Mouse (Mus musculus): ENCODE data around the gene Lmo7. TPM values are rescaled to one million over a fixed set of nuclear protein-coding genes. Genes with fewer than 3 reads are reported as not detected.

Gene Lmo7
- polyA plus RNA-seq, 1 experiment from 2014 or later, result 17.1 TPM

GRCm38 (mm10) chr14:101915867-101916266 lies 186.1 kb downstream of the Lmo7 start:
- no peak overlapping the region for H3K9ac ChIP-seq
- 66% methylated on average over 8 of the region's 8 CpGs for WGBS
- 0 out of 2 replicates have a peak, but pooled peaks cover 4% of the 10 kb centered on the region for H3K36me3 ChIP-seq (ENCODE audit: insufficient read depth)
- TF ChIP-seq CTCF (IDR thresholded peaks at IDR 0.05; ENCODE audit: low read depth), result no peak
- H3K4me3 ChIP-seq (ENCODE audit: low read depth, low read length), result no peak overlapping the region
- DNase-seq (peak; percentile 40), ATAC-seq (ENCODE audit: insufficient read depth) (no peak)
- no peaks in the 10 kb centered on the region for H3K27me3 ChIP-seq (ENCODE audit: insufficient read depth, low read length)
- no peak overlapping the region for H3K27ac ChIP-seq (ENCODE audit: low read depth)
- H3K4me1 ChIP-seq (ENCODE audit: insufficient read depth), result no peaks in the 10 kb centered on the region
- H3K9me3 ChIP-seq (ENCODE audit: low read depth, low read length), result no peaks in the 10 kb centered on the region
- H3K4me2 ChIP-seq, result no peak overlapping the region

GRCm38 (mm10) chr14:101918471-101918870 lies 188.7 kb downstream of the Lmo7 start:
- no peak overlapping the region for H3K27ac ChIP-seq (ENCODE audit: low read depth)
- WGBS, result 83% methylated on average over 5 of the region's 5 CpGs
- H3K4me1 ChIP-seq (ENCODE audit: insufficient read depth), result no peaks in the 10 kb centered on the region
- no peaks in the 10 kb centered on the region for H3K27me3 ChIP-seq (ENCODE audit: insufficient read depth, low read length)
- no peak overlapping the region for H3K4me3 ChIP-seq (ENCODE audit: low read depth, low read length)
- no peak for DNase-seq
- no peak overlapping the region for H3K9ac ChIP-seq
- H3K4me2 ChIP-seq, result no peak overlapping the region
- no peak for ATAC-seq (ENCODE audit: insufficient read depth)
- no peaks in the 10 kb centered on the region for H3K9me3 ChIP-seq (ENCODE audit: low read depth, low read length)
- H3K36me3 ChIP-seq (ENCODE audit: insufficient read depth), result 0 out of 2 replicates have a peak, but pooled peaks cover 4% of the 10 kb centered on the region
- no peak for TF ChIP-seq CTCF (IDR thresholded peaks at IDR 0.05; ENCODE audit: low read depth)

GRCm38 (mm10) chr14:101927646-101928244 lies 198.0 kb downstream of the Lmo7 start:
- TF ChIP-seq CTCF (IDR thresholded peaks at IDR 0.05; ENCODE audit: low read depth), result no peak
- WGBS, result 86% methylated on average over 12 of the region's 12 CpGs

GRCm38 (mm10) chr14:101930576-101931447 lies 201.1 kb downstream of the Lmo7 start:
- no peak overlapping the region for H3K4me2 ChIP-seq
- H3K4me3 ChIP-seq (ENCODE audit: low read depth, low read length), result no peak overlapping the region
- no peaks in the 10 kb centered on the region for H3K36me3 ChIP-seq (ENCODE audit: insufficient read depth)
- H3K4me1 ChIP-seq (ENCODE audit: insufficient read depth), result no peaks in the 10 kb centered on the region
- DNase-seq (no peak), ATAC-seq (ENCODE audit: insufficient read depth) (no peak)
- no peak overlapping the region for H3K27ac ChIP-seq (ENCODE audit: low read depth)
- no peak for TF ChIP-seq CTCF (IDR thresholded peaks at IDR 0.05; ENCODE audit: low read depth)
- H3K27me3 ChIP-seq (ENCODE audit: insufficient read depth, low read length), result no peaks in the 10 kb centered on the region
- H3K9ac ChIP-seq, result no peak overlapping the region
- WGBS, result 91% methylated on average over 25 of the region's 25 CpGs
- H3K9me3 ChIP-seq (ENCODE audit: low read depth, low read length), result no peaks in the 10 kb centered on the region

More at GRCm38 (mm10) chr14:101927646-101928244, 198.0 kb downstream of the Lmo7 start:
- H3K4me2 ChIP-seq, result no peak overlapping the region
- H3K27ac ChIP-seq (ENCODE audit: low read depth), result no peak overlapping the region
- H3K4me3 ChIP-seq (ENCODE audit: low read depth, low read length), result no peak overlapping the region
- H3K4me1 ChIP-seq (ENCODE audit: insufficient read depth), result no peaks in the 10 kb centered on the region
- no peak for ATAC-seq (ENCODE audit: insufficient read depth)
- H3K9me3 ChIP-seq (ENCODE audit: low read depth, low read length), result no peaks in the 10 kb centered on the region
- no peak for DNase-seq
- no peak overlapping the region for H3K9ac ChIP-seq
- no peaks in the 10 kb centered on the region for H3K36me3 ChIP-seq (ENCODE audit: insufficient read depth)
- no peaks in the 10 kb centered on the region for H3K27me3 ChIP-seq (ENCODE audit: insufficient read depth, low read length)

GRCm38 (mm10) chr14:101931448-101931750 lies 201.6 kb downstream of the Lmo7 start:
- no peak overlapping the region for H3K4me2 ChIP-seq
- H3K4me3 ChIP-seq (ENCODE audit: low read depth, low read length), result no peak overlapping the region
- no peak for DNase-seq
- 86% methylated on average over 4 of the region's 4 CpGs for WGBS
- no peaks in the 10 kb centered on the region for H3K9me3 ChIP-seq (ENCODE audit: low read depth, low read length)
- no peak for TF ChIP-seq CTCF (IDR thresholded peaks at IDR 0.05; ENCODE audit: low read depth)
- H3K27ac ChIP-seq (ENCODE audit: low read depth), result no peak overlapping the region
- no peaks in the 10 kb centered on the region for H3K36me3 ChIP-seq (ENCODE audit: insufficient read depth)
- no peaks in the 10 kb centered on the region for H3K27me3 ChIP-seq (ENCODE audit: insufficient read depth, low read length)
- no peak overlapping the region for H3K9ac ChIP-seq
- no peak for ATAC-seq (ENCODE audit: insufficient read depth)
- H3K4me1 ChIP-seq (ENCODE audit: insufficient read depth), result no peaks in the 10 kb centered on the region

GRCm38 (mm10) chr14:101933551-101933950 lies 203.8 kb downstream of the Lmo7 start:
- WGBS, result 79% methylated on average over 9 of the region's 9 CpGs
- H3K27me3 ChIP-seq (ENCODE audit: insufficient read depth, low read length), result no peaks in the 10 kb centered on the region
- DNase-seq (no peak), ATAC-seq (ENCODE audit: insufficient read depth) (no peak)
- H3K36me3 ChIP-seq (ENCODE audit: insufficient read depth), result no peaks in the 10 kb centered on the region
- H3K27ac ChIP-seq (ENCODE audit: low read depth), result no peak overlapping the region
- TF ChIP-seq CTCF (IDR thresholded peaks at IDR 0.05; ENCODE audit: low read depth), result no peak
- H3K9ac ChIP-seq, result no peak overlapping the region
- H3K4me1 ChIP-seq (ENCODE audit: insufficient read depth), result no peaks in the 10 kb centered on the region
- H3K4me2 ChIP-seq, result no peak overlapping the region
- no peak overlapping the region for H3K4me3 ChIP-seq (ENCODE audit: low read depth, low read length)
- no peaks in the 10 kb centered on the region for H3K9me3 ChIP-seq (ENCODE audit: low read depth, low read length)

- Histone ChIP-seq H3K9ac (no peak overlapping the region), H3K36me3 (ENCODE audit: insufficient read depth) (no peaks in the 10 kb centered on the region), H3K27me3 (ENCODE audit: insufficient read depth, low read length) (no peaks in the 10 kb centered on the region), H3K4me1 (ENCODE audit: insufficient read depth) (no peaks in the 10 kb centered on the region), H3K27ac (ENCODE audit: low read depth) (no peak overlapping the region), H3K9me3 (ENCODE audit: low read depth, low read length) (no peaks in the 10 kb centered on the region), H3K4me3 (ENCODE audit: low read depth, low read length) (no peak overlapping the region), H3K4me2 (peak overlapping the region; percentile 41; the same call in 1 of the 2 replicates)
- peak; percentile 90 for TF ChIP-seq CTCF (IDR thresholded peaks at IDR 0.05; ENCODE audit: low read depth)
- 11% methylated on average over 4 of the region's 4 CpGs for WGBS
- peak; percentile 73 for ATAC-seq (ENCODE audit: insufficient read depth)
- peak; percentile 91 for DNase-seq
These were observed 213.2 kb downstream of the Lmo7 start for GRCm38 (mm10) chr14:101942971-101943370.

All from lung, embryonic 14.5 days (tissue).